Mouse (Mus musculus) ES-E14 (cell line): ENCODE measurements around the gene Lamc1.

Source experiments
- CHD2 ChIP-seq: IDR thresholded peaks from 2 replicates; pipeline ENCODE4 v1.6.1; 2014; ENCODE audit warnings: mild to moderate bottlenecking, low read depth, low read length, inconsistent platforms
- MAFK ChIP-seq: IDR thresholded peaks from 2 replicates; pipeline ENCODE4 v1.6.1; 2014; ENCODE audit warnings: mild to moderate bottlenecking, low read depth, low read length, inconsistent platforms; ENCODE audit not compliant: insufficient read depth
- ZC3H11A ChIP-seq: IDR thresholded peaks from 2 replicates; pipeline ENCODE4 v1.6.1; 2012; ENCODE audit warnings: low read depth, mild to moderate bottlenecking, inconsistent platforms, low read length, borderline replicate concordance
- ZNF384 ChIP-seq: IDR thresholded peaks from 2 replicates; pipeline ENCODE4 v1.6.1; 2012; ENCODE audit warnings: low read depth, low read length, inconsistent platforms

DNA sequence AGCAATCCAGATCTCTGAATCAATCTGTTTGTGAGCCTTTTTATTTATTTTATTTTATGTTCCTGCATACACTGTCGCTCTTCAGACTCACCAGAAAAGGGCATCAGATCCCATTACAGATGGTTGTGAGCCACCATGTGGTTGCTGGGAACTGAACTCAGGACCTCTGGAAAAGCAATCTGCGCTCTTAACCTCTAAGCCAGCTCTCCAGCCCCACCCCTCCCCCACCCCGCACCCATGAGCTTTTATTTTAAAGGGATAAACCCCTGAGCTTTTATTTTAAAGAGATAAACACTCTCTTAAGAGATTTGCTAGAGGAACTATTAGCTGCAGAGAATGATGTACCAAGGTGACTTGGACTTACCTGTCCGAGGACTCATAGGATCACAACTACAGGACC is 5.5 kb downstream of the Lamc1 start:
- TF ChIP-seq CHD2 (no peak), MAFK (no peak), ZC3H11A (no peak), ZNF384 (no peak)
